Mouse (Mus musculus) megakaryocyte, embryonic 14.5 days (primary cell): Measurements from ENCODE around the gene Emid1. TPM values are rescaled to one million over a fixed set of nuclear protein-coding genes. Genes with fewer than 3 reads are reported as not detected.
A peak's percentile ranks its signal among the peaks of the same experiment; 100 is the strongest.

Experiments
- H3K27me3 ChIP-seq: replicated peaks from 2 replicates; pipeline ENCODE3; 2012; ENCODE audit warnings: inconsistent platforms
- H3K36me3 ChIP-seq: replicated peaks from 2 replicates; pipeline ENCODE3; 2012; ENCODE audit warnings: low read length, inconsistent platforms, mixed read lengths
- H3K4me1 ChIP-seq: 2 replicates; pipeline ENCODE4 v1.6.1; 2012; ENCODE audit warnings: inconsistent platforms
- H3K4me3 ChIP-seq: replicated peaks from 2 replicates; pipeline ENCODE3; 2012; ENCODE audit warnings: moderate library complexity, mild to moderate bottlenecking, inconsistent platforms
- H3K9me3 ChIP-seq: 2 replicates; pipeline ENCODE4 v1.6.1; 2012; ENCODE audit warnings: inconsistent platforms
- FLI1 ChIP-seq: IDR thresholded peaks from 2 replicates; pipeline ENCODE4 v1.6.1; 2012; ENCODE audit warnings: low read length, inconsistent platforms, mixed read lengths
- GATA1 ChIP-seq: IDR thresholded peaks from 3 replicates; pipeline ENCODE4 v1.6.1; 2012; ENCODE audit warnings: mixed read lengths, low read length, inconsistent platforms, borderline replicate concordance
- polyA plus RNA-seq: library from polyadenylated mRNA; stranded (reverse); fragments of >175 nt; gene quantifications from 2 replicates; pipeline ENCODE4 v1.2.3, GENCODE M21; 2012; ENCODE audit warnings: low replicate concordance; ENCODE audit not compliant: insufficient read depth

The Emid1 gene
- polyA plus RNA-seq, 1 experiment, result 18.6 TPM

- TF ChIP-seq GATA1 (no peak), FLI1 (no peak)
- Histone ChIP-seq H3K4me3 (no peak overlapping the region), H3K9me3 (peaks cover 11% of the 10 kb centered on the region), H3K27me3 (no peaks in the 10 kb centered on the region), H3K4me1 (peaks cover 80% of the 10 kb centered on the region), H3K36me3 (peaks cover 76% of the 10 kb centered on the region)
Observed at GRCm38 (mm10) chr11:5068126-5068971, 83.7 kb downstream of the Emid1 start.

DNA sequence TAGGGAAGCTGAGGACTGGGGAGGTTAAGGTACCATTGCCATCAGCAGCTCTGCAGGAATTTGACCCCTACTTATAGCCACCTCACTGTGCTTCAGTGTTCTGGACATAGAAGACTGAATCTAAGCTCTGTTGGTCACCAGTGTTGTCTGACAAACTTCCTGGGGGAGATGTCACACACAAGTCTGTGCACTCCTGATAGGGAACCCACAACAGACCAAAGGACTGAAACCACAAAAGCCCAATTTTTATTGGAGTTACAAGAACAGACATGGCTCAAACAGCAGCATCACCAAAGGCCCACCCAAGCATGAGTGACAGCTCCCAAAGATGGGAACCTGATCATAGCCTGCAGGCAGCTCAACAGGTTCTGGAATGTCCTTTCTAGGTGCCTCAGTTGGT is 85.0 kb downstream of the Emid1 start:
- Histone ChIP-seq H3K4me1 (peaks cover 87% of the 10 kb centered on the region), H3K9me3 (peaks cover 22% of the 10 kb centered on the region), H3K4me3 (no peak overlapping the region), H3K27me3 (no peaks in the 10 kb centered on the region), H3K36me3 (peaks cover 76% of the 10 kb centered on the region)
- TF ChIP-seq FLI1 (no peak), GATA1 (peak; percentile 69; the same call in 1 of the 3 replicates)

- Histone ChIP-seq H3K27me3 (peaks cover 9% of the 10 kb centered on the region), H3K9me3 (peaks cover 39% of the 10 kb centered on the region), H3K36me3 (peaks cover 76% of the 10 kb centered on the region), H3K4me3 (peak within 1 kb of the TSS; percentile 95), H3K4me1 (peaks cover 91% of the 10 kb centered on the region)
- peak; percentile 82 for TF ChIP-seq GATA1
- TF ChIP-seq FLI1, result peak; percentile 58; the same call in 1 of the 2 replicates
Observed at GRCm38 (mm10) chr11:5065056-5065821, 86.8 kb downstream of the Emid1 start, which contains the start of gene Gas2l1. Gene Gas2l1, minus strand, starts transcription at chr11:5065327.

- TF ChIP-seq GATA1 (no peak), FLI1 (no peak)
- peak overlapping the region; percentile 95 for H3K4me3 ChIP-seq
- peaks cover 77% of the 10 kb centered on the region for H3K36me3 ChIP-seq
- H3K9me3 ChIP-seq, result peaks cover 47% of the 10 kb centered on the region
- peaks cover 94% of the 10 kb centered on the region for H3K4me1 ChIP-seq
- peaks cover 13% of the 10 kb centered on the region for H3K27me3 ChIP-seq
Observed at GRCm38 (mm10) chr11:5064282-5065055, 87.6 kb downstream of the Emid1 start.

- Histone ChIP-seq H3K36me3 (peaks cover 77% of the 10 kb centered on the region), H3K27me3 (peaks cover 21% of the 10 kb centered on the region), H3K4me3 (peak overlapping the region; percentile 95), H3K9me3 (peaks cover 51% of the 10 kb centered on the region), H3K4me1 (peaks cover 94% of the 10 kb centered on the region)
- TF ChIP-seq GATA1 (no peak), FLI1 (no peak)
Observed at GRCm38 (mm10) chr11:5063561-5064281, 88.3 kb downstream of the Emid1 start.

DNA sequence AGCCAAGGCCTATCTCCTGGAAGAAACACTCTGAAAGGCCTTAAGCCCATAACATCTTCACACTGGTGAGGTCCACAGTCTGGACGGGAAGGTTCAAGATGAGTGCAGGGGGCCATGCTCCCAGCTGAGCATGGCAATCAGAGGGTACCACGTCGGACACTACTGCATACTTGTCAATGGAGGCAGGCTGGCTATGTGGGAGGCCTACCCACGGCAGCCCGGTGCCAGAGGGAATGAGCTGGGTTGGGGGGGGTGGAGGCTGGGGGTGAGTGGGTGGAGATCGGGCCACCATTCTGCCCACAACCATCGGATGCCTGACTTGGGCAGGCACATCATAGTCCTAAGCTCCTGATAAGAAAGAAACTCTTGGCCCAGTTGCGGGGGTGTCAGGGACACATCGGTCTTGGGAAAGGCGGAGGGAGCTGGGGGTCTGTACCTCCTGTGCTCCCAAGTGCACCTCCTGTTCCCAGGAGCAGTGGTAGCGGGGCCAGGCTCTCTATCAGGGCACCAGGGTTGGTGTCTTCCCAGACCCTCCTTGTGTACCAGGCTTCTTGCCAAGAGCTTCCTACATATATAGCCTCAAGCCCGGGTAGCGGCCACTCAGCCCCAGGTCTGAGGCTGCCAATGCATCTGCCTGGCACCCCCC is 89.1 kb downstream of the Emid1 start:
- Histone ChIP-seq H3K4me3 (peak overlapping the region; percentile 95), H3K4me1 (peaks cover 94% of the 10 kb centered on the region), H3K9me3 (peaks cover 51% of the 10 kb centered on the region), H3K27me3 (peaks cover 26% of the 10 kb centered on the region), H3K36me3 (peaks cover 70% of the 10 kb centered on the region)
- TF ChIP-seq GATA1 (no peak), FLI1 (no peak)

DNA sequence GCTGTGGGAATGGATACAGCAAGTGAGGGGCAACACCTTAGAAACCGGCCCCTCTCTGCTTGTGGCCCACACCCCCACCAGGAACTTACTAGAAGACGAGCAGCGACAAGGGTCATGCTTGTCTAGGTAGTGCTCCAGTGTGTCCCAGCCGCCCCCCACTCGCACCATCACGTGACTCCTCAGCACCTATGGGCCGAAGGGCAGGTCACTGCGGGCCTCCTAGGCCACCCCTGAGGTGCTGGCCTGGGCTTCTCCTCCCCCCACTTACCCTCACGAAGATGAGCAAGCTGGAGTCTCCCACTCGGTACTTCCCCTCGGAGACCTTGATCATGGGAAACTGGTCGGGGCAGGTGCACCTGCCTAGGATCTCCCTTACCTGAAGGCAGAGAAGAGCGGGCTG is 89.7 kb downstream of the Emid1 start:
- H3K4me1 ChIP-seq, result peaks cover 94% of the 10 kb centered on the region
- peak overlapping the region; percentile 95 for H3K4me3 ChIP-seq
- H3K9me3 ChIP-seq, result peaks cover 51% of the 10 kb centered on the region
- peaks cover 63% of the 10 kb centered on the region for H3K36me3 ChIP-seq
- TF ChIP-seq GATA1, result no peak
- no peak for TF ChIP-seq FLI1
- H3K27me3 ChIP-seq, result peaks cover 33% of the 10 kb centered on the region

DNA sequence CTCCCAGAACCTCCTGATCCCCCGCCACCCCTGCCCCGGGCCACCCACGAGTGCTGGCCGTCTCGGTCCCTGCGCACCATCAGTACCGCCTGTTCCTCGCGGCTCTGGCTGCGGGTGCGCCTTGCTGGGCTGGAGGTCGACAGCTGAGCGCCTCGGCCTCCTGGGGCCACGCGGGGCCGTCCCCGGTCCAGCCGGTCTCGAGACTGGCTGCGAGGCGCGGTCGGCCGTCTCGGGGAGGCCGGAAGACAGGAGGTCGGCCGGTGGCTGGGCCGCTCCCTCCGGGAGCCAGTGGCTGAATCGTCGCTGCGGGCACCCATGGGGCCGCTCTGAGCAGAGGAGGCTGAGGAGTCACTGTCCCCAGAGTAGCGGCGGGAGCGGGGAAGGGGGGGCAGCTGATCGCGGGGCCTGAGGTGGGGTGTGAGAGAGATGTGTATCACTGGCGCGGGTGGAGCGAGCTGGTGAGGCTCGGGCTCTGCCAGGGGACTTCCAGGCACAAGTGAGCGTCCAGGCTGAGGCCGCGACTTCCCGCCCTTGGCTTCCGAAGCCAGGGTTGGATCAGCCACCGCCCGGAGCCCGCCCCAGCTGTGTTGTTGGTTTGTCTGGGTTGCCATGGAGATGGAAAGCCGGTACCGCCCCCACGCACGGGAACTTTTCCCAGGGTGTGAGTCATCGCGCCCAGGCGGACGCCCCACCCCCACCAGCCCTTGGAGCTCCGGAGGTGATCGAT is 90.5 kb downstream of the Emid1 start:
- H3K27me3 ChIP-seq, result peaks cover 40% of the 10 kb centered on the region
- H3K4me3 ChIP-seq, result peak overlapping the region; percentile 95
- peaks cover 64% of the 10 kb centered on the region for H3K36me3 ChIP-seq
- peaks cover 94% of the 10 kb centered on the region for H3K4me1 ChIP-seq
- peaks cover 51% of the 10 kb centered on the region for H3K9me3 ChIP-seq
- TF ChIP-seq GATA1, result no peak
- no peak for TF ChIP-seq FLI1
